Mouse (Mus musculus): ENCODE results near the gene Milr1. TPM values are rescaled to one million over a fixed set of nuclear protein-coding genes. Genes with fewer than 3 reads are reported as not detected.
A peak's percentile ranks its signal among the peaks of the same experiment; 100 is the strongest.
"Not testable (repeated sequence)": the region's sequence is repeated elsewhere in the genome, so short reads cannot be mapped to it uniquely, and the experiment has no call there.

The Milr1 gene
- polyA plus RNA-seq, 1 experiment from 2014 or later, result 2.0 TPM

DNA sequence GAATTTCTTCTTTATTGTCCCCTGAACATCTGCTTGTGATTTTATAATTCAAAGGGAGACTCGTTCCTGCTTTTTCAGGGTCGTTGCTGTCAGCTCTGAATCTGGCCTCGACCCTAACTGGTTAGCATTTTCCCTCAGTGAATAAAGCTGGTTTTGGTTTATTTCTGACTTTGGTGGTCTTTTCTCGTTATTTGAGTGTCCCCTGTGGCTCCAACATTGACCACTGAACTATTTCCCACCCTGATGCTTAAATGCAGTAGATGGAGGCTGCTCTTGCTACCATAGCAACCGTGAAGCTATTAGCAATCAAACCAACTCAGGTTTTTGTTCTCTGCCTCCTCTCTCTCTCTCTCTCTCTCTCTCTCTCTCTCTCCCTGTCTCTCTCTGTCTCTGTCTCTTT lies 23.1 kb upstream of the Milr1 start:
- Histone ChIP-seq H3K9me3 (ENCODE audit: control insufficient read depth, low read length) (no peaks in the 10 kb centered on the region), H3K4me3 (ENCODE audit: low read depth, low read length) (no peak overlapping the region), H3K36me3 (ENCODE audit: control insufficient read depth, insufficient read depth, low read length) (no peaks in the 10 kb centered on the region), H3K9ac (ENCODE audit: low read depth, low read length) (no peak overlapping the region), H3K27me3 (ENCODE audit: control insufficient read depth, insufficient read depth, low read length) (no peaks in the 10 kb centered on the region), H3K27ac (ENCODE audit: low read depth, low read length) (no peak overlapping the region), H3K4me2 (replicated peaks; ENCODE audit: low read depth, low read length) (no peak overlapping the region), H3K4me1 (replicated peaks; ENCODE audit: control insufficient read depth, insufficient read depth, low read length) (no peaks in the 10 kb centered on the region)
- DNase-seq (ENCODE audit: low spot score) (no peak), ATAC-seq (ENCODE audit: low FRiP score) (no peak)
- WGBS, result 49% methylated on average over 5 of the region's 5 CpGs

GRCm38 (mm10) chr11:106728402-106729366 lies 22.3 kb upstream of the Milr1 start:
- no peaks in the 10 kb centered on the region for H3K9me3 ChIP-seq (ENCODE audit: control insufficient read depth, low read length)
- WGBS, result 85% methylated on average over 10 of the region's 10 CpGs
- no peak overlapping the region for H3K9ac ChIP-seq (ENCODE audit: low read depth, low read length)
- no peaks in the 10 kb centered on the region for H3K27me3 ChIP-seq (ENCODE audit: control insufficient read depth, insufficient read depth, low read length)
- no peak overlapping the region for H3K4me2 ChIP-seq (replicated peaks; ENCODE audit: low read depth, low read length)
- no peaks in the 10 kb centered on the region for H3K4me1 ChIP-seq (replicated peaks; ENCODE audit: control insufficient read depth, insufficient read depth, low read length)
- no peak overlapping the region for H3K4me3 ChIP-seq (ENCODE audit: low read depth, low read length)
- H3K27ac ChIP-seq (ENCODE audit: low read depth, low read length), result no peak overlapping the region
- no peak for ATAC-seq (ENCODE audit: low FRiP score)
- DNase-seq (ENCODE audit: low spot score), result no peak
- no peaks in the 10 kb centered on the region for H3K36me3 ChIP-seq (ENCODE audit: control insufficient read depth, insufficient read depth, low read length)

DNA sequence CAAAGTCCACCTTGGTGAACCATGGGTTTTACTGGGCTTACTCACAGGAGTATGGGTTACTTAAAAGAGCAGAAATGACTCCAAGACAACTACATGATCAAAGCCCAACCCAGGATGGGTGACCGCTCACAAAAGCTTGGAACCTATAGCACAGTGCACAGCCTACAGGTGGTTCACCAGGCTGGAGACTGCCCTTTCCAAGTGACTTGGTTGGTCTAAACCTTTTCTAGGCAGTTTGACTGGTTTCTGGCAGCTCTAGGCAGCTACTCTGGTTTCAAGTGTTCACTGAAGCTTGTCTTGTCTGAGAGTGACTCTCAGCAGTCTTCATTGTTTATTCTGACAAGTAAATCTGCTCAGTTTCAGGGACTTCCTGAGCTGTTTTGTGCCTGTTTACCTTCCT lies 21.4 kb upstream of the Milr1 start:
- 95% methylated on average over 1 of the region's 1 CpGs for WGBS
- ATAC-seq (ENCODE audit: low FRiP score), result no peak
- no peaks in the 10 kb centered on the region for H3K36me3 ChIP-seq (ENCODE audit: control insufficient read depth, insufficient read depth, low read length)

GRCm38 (mm10) chr11:106730714-106731113 lies 20.3 kb upstream of the Milr1 start:
- no peak overlapping the region for H3K4me2 ChIP-seq (replicated peaks; ENCODE audit: low read depth, low read length)
- ATAC-seq (ENCODE audit: low FRiP score) (no peak), DNase-seq (ENCODE audit: low spot score) (no peak)
- no peak overlapping the region for H3K9ac ChIP-seq (ENCODE audit: low read depth, low read length)
- no peak overlapping the region for H3K27ac ChIP-seq (ENCODE audit: low read depth, low read length)
- no peaks in the 10 kb centered on the region for H3K4me1 ChIP-seq (replicated peaks; ENCODE audit: control insufficient read depth, insufficient read depth, low read length)
- no peak overlapping the region for H3K4me3 ChIP-seq (ENCODE audit: low read depth, low read length)
- no peaks in the 10 kb centered on the region for H3K9me3 ChIP-seq (ENCODE audit: control insufficient read depth, low read length)
- no peaks in the 10 kb centered on the region for H3K36me3 ChIP-seq (ENCODE audit: control insufficient read depth, insufficient read depth, low read length)
- H3K27me3 ChIP-seq (ENCODE audit: control insufficient read depth, insufficient read depth, low read length), result no peaks in the 10 kb centered on the region
- WGBS, result 92% methylated on average over 4 of the region's 4 CpGs

More for the DNA sequence above, 21.4 kb upstream of the Milr1 start:
- Histone ChIP-seq H3K9me3 (ENCODE audit: control insufficient read depth, low read length) (no peaks in the 10 kb centered on the region), H3K4me1 (replicated peaks; ENCODE audit: control insufficient read depth, insufficient read depth, low read length) (no peaks in the 10 kb centered on the region), H3K4me3 (ENCODE audit: low read depth, low read length) (no peak overlapping the region), H3K4me2 (replicated peaks; ENCODE audit: low read depth, low read length) (no peak overlapping the region), H3K27me3 (ENCODE audit: control insufficient read depth, insufficient read depth, low read length) (no peaks in the 10 kb centered on the region), H3K9ac (ENCODE audit: low read depth, low read length) (no peak overlapping the region), H3K27ac (ENCODE audit: low read depth, low read length) (no peak overlapping the region)
- no peak for DNase-seq (ENCODE audit: low spot score)

GRCm38 (mm10) chr11:106736614-106737013 lies 14.4 kb upstream of the Milr1 start:
- Histone ChIP-seq H3K36me3 (ENCODE audit: control insufficient read depth, insufficient read depth, low read length) (no peaks in the 10 kb centered on the region), H3K27ac (ENCODE audit: low read depth, low read length) (peak overlapping the region; percentile 70; the same call in 1 of the 2 replicates), H3K4me2 (replicated peaks; ENCODE audit: low read depth, low read length) (no peak overlapping the region), H3K9me3 (ENCODE audit: control insufficient read depth, low read length) (no peaks in the 10 kb centered on the region), H3K9ac (ENCODE audit: low read depth, low read length) (peak overlapping the region; percentile 32; the same call in 1 of the 2 replicates), H3K4me1 (replicated peaks; ENCODE audit: control insufficient read depth, insufficient read depth, low read length) (peaks cover 8% of the 10 kb centered on the region), H3K4me3 (ENCODE audit: low read depth, low read length) (no peak overlapping the region), H3K27me3 (ENCODE audit: control insufficient read depth, insufficient read depth, low read length) (no peaks in the 10 kb centered on the region)
- DNase-seq (ENCODE audit: low spot score) (no peak), ATAC-seq (ENCODE audit: low FRiP score) (no peak)
- WGBS, result 39% methylated on average over 3 of the region's 3 CpGs

DNA sequence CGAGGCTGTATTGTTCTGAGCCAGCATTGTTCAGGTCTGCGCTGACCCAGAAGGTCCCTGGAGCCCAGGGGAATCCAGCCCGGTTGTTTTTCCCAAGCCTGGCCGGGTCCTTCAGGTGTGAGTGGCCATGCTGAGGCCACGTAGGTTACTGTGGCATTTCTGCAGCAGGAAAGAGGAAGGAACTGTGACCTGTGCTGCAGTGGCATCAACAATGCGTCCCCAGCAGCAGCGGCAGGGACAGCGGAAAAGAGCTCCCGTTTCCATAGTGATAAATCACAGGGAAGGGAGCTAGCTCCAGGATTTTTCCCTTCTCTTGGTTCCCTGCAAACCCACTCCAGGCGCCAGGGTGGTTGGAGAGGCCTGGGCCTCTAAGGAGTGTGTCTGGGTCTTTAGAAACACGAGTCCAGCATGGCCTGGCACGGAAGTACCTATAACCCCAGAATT lies 13.8 kb upstream of the Milr1 start:
- no peak for ATAC-seq (ENCODE audit: low FRiP score)
- DNase-seq (ENCODE audit: low spot score), result peak; percentile 33
- Histone ChIP-seq H3K4me3 (ENCODE audit: low read depth, low read length) (no peak overlapping the region), H3K36me3 (ENCODE audit: control insufficient read depth, insufficient read depth, low read length) (no peaks in the 10 kb centered on the region), H3K4me1 (replicated peaks; ENCODE audit: control insufficient read depth, insufficient read depth, low read length) (peaks cover 8% of the 10 kb centered on the region), H3K27me3 (ENCODE audit: control insufficient read depth, insufficient read depth, low read length) (no peaks in the 10 kb centered on the region), H3K9me3 (ENCODE audit: control insufficient read depth, low read length) (no peaks in the 10 kb centered on the region), H3K4me2 (replicated peaks; ENCODE audit: low read depth, low read length) (no peak overlapping the region), H3K9ac (ENCODE audit: low read depth, low read length) (peak overlapping the region; percentile 32; the same call in 1 of the 2 replicates), H3K27ac (ENCODE audit: low read depth, low read length) (peak overlapping the region; percentile 70; the same call in 1 of the 2 replicates)
- WGBS, result 17% methylated on average over 12 of the region's 12 CpGs

DNA sequence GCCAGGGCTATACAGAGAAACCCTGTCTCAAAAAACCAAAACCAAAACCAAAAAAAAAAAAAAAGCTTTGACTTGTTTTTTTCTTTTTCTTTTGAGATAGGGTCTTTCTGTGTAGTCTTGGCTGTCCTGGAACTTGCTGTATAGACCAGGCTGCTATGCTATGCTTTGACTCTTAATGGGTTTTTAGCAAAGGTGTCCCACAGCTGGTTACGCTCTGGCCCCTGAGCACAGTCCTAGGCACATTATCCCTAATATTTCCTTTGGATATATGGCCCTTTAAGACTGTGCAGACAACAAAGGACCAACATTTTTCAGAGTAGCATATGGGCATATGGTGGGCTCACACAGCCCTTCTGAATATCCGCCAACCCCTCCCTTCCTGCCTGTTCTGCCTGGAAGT lies 11.9 kb upstream of the Milr1 start:
- H3K27me3 ChIP-seq (ENCODE audit: control insufficient read depth, insufficient read depth, low read length), result no peaks in the 10 kb centered on the region
- no peaks in the 10 kb centered on the region for H3K9me3 ChIP-seq (ENCODE audit: control insufficient read depth, low read length)
- H3K4me1 ChIP-seq (replicated peaks; ENCODE audit: control insufficient read depth, insufficient read depth, low read length), result peaks cover 8% of the 10 kb centered on the region
- 98% methylated on average over 2 of the region's 2 CpGs for WGBS
- ATAC-seq (ENCODE audit: low FRiP score) (no peak), DNase-seq (ENCODE audit: low spot score) (no peak)
- H3K27ac ChIP-seq (ENCODE audit: low read depth, low read length), result no peak overlapping the region
- no peak overlapping the region for H3K9ac ChIP-seq (ENCODE audit: low read depth, low read length)
- no peak overlapping the region for H3K4me3 ChIP-seq (ENCODE audit: low read depth, low read length)
- H3K4me2 ChIP-seq (replicated peaks; ENCODE audit: low read depth, low read length), result no peak overlapping the region
- H3K36me3 ChIP-seq (ENCODE audit: control insufficient read depth, insufficient read depth, low read length), result no peaks in the 10 kb centered on the region

DNA sequence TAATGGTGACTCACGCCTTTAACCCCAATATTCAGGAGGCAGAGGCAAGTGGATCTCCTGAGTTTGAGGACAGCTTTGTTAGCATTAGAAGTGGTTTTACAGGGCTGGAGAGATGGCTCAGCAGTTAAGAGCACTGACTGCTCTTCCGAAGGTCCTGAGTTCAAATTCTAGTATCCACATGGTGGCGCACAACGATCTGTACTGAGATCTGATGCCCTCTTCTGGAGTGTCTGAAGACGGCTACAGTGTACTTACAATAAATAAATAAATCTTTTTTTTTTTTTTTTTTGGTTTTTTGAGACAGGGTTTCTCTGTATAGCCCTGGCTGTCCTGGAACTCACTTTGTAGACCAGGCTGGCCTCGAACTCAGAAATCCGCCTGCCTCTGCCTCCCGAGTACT lies 10.3 kb upstream of the Milr1 start:
- not testable (repeated sequence) for H3K27me3 ChIP-seq (ENCODE audit: control insufficient read depth, insufficient read depth, low read length); H3K4me3 ChIP-seq (ENCODE audit: low read depth, low read length); H3K27ac ChIP-seq (ENCODE audit: low read depth, low read length); H3K4me1 ChIP-seq (replicated peaks; ENCODE audit: control insufficient read depth, insufficient read depth, low read length); H3K4me2 ChIP-seq (replicated peaks; ENCODE audit: low read depth, low read length); H3K9me3 ChIP-seq (ENCODE audit: control insufficient read depth, low read length); DNase-seq (ENCODE audit: low spot score); H3K9ac ChIP-seq (ENCODE audit: low read depth, low read length); ATAC-seq (ENCODE audit: low FRiP score); H3K36me3 ChIP-seq (ENCODE audit: control insufficient read depth, insufficient read depth, low read length)
- WGBS, result 96% methylated on average over 5 of the region's 8 CpGs

DNA sequence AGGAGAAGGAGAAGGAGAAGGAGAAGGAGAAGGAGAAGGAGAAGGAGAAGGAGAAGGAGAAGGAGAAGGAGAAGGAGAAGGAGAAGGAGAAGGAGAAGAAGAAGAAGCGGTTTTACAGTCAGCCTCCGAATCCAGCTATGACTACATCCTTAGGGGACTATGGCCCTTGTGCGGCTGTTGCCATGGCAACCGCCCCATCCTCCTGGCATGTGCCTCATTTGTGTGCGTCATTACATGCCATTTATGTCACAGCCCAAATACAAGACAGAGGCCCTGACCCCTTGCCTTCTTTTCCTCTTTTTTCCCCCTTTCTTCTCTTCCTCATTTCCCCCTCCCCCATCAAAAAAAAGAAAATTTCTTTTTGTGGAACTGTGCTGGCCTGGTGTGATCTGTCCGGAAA lies 9.8 kb upstream of the Milr1 start:
- Histone ChIP-seq H3K9ac (ENCODE audit: low read depth, low read length) (no peak overlapping the region), H3K27me3 (ENCODE audit: control insufficient read depth, insufficient read depth, low read length) (0 out of 2 replicates have a peak, but pooled peaks cover 2% of the 10 kb centered on the region), H3K4me1 (replicated peaks; ENCODE audit: control insufficient read depth, insufficient read depth, low read length) (peaks cover 8% of the 10 kb centered on the region), H3K4me3 (ENCODE audit: low read depth, low read length) (no peak overlapping the region), H3K4me2 (replicated peaks; ENCODE audit: low read depth, low read length) (no peak overlapping the region), H3K9me3 (ENCODE audit: control insufficient read depth, low read length) (no peaks in the 10 kb centered on the region), H3K36me3 (ENCODE audit: control insufficient read depth, insufficient read depth, low read length) (no peaks in the 10 kb centered on the region), H3K27ac (ENCODE audit: low read depth, low read length) (no peak overlapping the region)
- DNase-seq (ENCODE audit: low spot score), result peak; percentile 77
- 0 out of 2 replicates have a peak, but pooled peaks have one; percentile 51 for ATAC-seq (ENCODE audit: low FRiP score)
- 43% methylated on average over 6 of the region's 6 CpGs for WGBS

Data from hindbrain, embryonic 11.5 days (tissue).